9 mouse cellular contexts compared by ENCODE assay signal in the genomic region with DNA sequence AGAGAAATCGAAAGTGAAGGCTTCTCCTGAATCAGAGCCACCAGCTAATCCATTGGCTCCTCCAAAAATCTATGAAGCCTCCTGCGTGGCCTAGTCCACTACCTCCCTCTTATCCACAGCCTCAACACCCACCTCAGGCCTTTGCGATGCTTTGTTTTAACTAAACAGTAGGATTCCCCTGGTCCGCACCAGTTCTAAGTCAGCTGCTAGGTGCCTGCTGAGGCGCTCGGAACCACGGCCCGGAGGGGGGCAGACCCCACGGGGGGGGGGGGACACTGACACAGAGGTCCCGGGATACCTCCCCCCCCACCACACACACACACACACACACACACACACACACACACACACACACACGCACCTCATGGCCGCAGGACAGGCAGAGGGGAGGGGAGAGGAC.
DNase-seq lines count a peak whose midpoint lies in the region; ATAC-seq and TF ChIP-seq lines count a peak whose summit lies in the region.
"Had no signal": no experiment of that assay in that cellular context is flagged by ENCODE, and none has a peak within 500 bp of the region (broad histone marks: within the 10 kb centered on the region; RNA-seq: fewer than 3 reads in every experiment).

No protein-coding gene starts in this region.

- no peaks in the 10 kb centered on the region for H3K27me3 ChIP-seq in kidney, adult 2 months (replicated peaks; ENCODE audit: control insufficient read depth, insufficient read depth, low read length)
- no peaks in the 10 kb centered on the region for H3K27me3 ChIP-seq in forebrain, embryonic 16.5 days (replicated peaks; ENCODE audit: control insufficient read depth, insufficient read depth, low read length)
- H3K27me3 ChIP-seq: neural tube, embryonic 13.5 days had no signal

- DNase-seq in kidney, postnatal 36 days = peak; percentile 4 to 29
- DNase-seq in kidney, adult 2 months = no peak
- DNase-seq in c-Kit-positive CD71-positive TER-119-positive erythroid progenitor cells, embryonic 14.5 days (ENCODE audit: low spot score) = peak; percentile 24
- DNase-seq in left cerebral cortex, postnatal 25 days (ENCODE audit: low spot score in 2 of 2) = no peak
- no peak for DNase-seq in frontal cortex, adult 2 months (ENCODE audit: extremely low spot score in 1 of 2, low spot score in 1 of 2)
- no peak for DNase-seq in ovary, postnatal 10 days (ENCODE audit: low spot score)

- no peaks in the 10 kb centered on the region for H3K9me3 ChIP-seq in forebrain, embryonic 16.5 days (ENCODE audit: control insufficient read depth, low read length)

- intact Hi-C loops in left cerebral cortex, postnatal 25 days (cut with DNase I) = loop anchor here (5.0 kb wide), 1 partner anchor 377 kb away; no protein-coding TSS in a partner anchor

- no peak for TF ChIP-seq CTCF in kidney, adult 2 months (conservative IDR thresholded peaks at IDR 0.05; ENCODE audit: insufficient read depth, insufficient read length, low read depth, low read length)

- H3K9ac ChIP-seq in forebrain, embryonic 16.5 days (replicated peaks; ENCODE audit: low read depth, low read length) = no peak overlapping the region
- H3K9ac ChIP-seq: neural tube, embryonic 13.5 days had no signal

- H3K36me3 ChIP-seq in kidney, adult 2 months (ENCODE audit: control insufficient read depth, insufficient read depth, low read length) = no peaks in the 10 kb centered on the region
- no peaks in the 10 kb centered on the region for H3K36me3 ChIP-seq in forebrain, embryonic 16.5 days (ENCODE audit: control insufficient read depth, insufficient read depth)
- H3K36me3 ChIP-seq: neural tube, embryonic 13.5 days had no signal

- no peak for TF ChIP-seq POLR2A in kidney, adult 2 months (IDR thresholded peaks at IDR 0.05; ENCODE audit: low read depth, low read length)

- no peak overlapping the region for H3K4me2 ChIP-seq in forebrain, embryonic 16.5 days (ENCODE audit: low read length)
- H3K4me2 ChIP-seq: neural tube, embryonic 13.5 days had no signal

- H3K4me1 ChIP-seq in kidney, adult 2 months (ENCODE audit: control insufficient read depth, insufficient read depth, low read length) = no peaks in the 10 kb centered on the region
- no peaks in the 10 kb centered on the region for H3K4me1 ChIP-seq in forebrain, embryonic 16.5 days (replicated peaks; ENCODE audit: control insufficient read depth, insufficient read depth, low read length)
- H3K4me1 ChIP-seq: neural tube, embryonic 13.5 days had no signal

- no peak overlapping the region for H3K4me3 ChIP-seq in kidney, adult 2 months (ENCODE audit: insufficient read depth, low read depth, low read length)
- H3K4me3 ChIP-seq in forebrain, embryonic 16.5 days (replicated peaks; ENCODE audit: low read length) = no peak overlapping the region
- H3K4me3 ChIP-seq: neural tube, embryonic 13.5 days had no signal

- ATAC-seq in forebrain, embryonic 16.5 days = peak; percentile 57; the same call in 1 of the 2 replicates
- peak; percentile 40; the same call in 1 of the 2 replicates for ATAC-seq in megakaryocyte, adult 5-6 weeks (ENCODE audit: poor library complexity, severe bottlenecking)

- H3K27ac ChIP-seq in kidney, adult 2 months (ENCODE audit: insufficient read depth, low read depth, low read length) = no peak overlapping the region
- H3K27ac ChIP-seq in forebrain, embryonic 16.5 days (ENCODE audit: low read length) = no peak overlapping the region
- H3K27ac ChIP-seq: neural tube, embryonic 13.5 days had no signal

- 83% methylated on average over 11 of the region's 12 CpGs for WGBS in kidney, adult 2 months
- WGBS in forebrain, embryonic 16.5 days = 72% methylated on average over 10 of the region's 12 CpGs

Comparison
In these comparisons a context has a peak if more than half of its experiments do, and no peak if none do; other contexts are left out.
1. DNase-seq: peak in kidney, postnatal 36 days (2 of 2) and c-Kit-positive CD71-positive TER-119-positive erythroid progenitor cells, embryonic 14.5 days (single experiment); none in kidney, adult 2 months (single experiment), left cerebral cortex, postnatal 25 days (0 of 2), frontal cortex, adult 2 months (0 of 2) and ovary, postnatal 10 days (single experiment).